Mouse (Mus musculus): Measurements from ENCODE around the gene Prox2.
"Not testable (repeated sequence)": the region's sequence is repeated elsewhere in the genome, so short reads cannot be mapped to it uniquely, and the experiment has no call there.

Gene Prox2

DNA sequence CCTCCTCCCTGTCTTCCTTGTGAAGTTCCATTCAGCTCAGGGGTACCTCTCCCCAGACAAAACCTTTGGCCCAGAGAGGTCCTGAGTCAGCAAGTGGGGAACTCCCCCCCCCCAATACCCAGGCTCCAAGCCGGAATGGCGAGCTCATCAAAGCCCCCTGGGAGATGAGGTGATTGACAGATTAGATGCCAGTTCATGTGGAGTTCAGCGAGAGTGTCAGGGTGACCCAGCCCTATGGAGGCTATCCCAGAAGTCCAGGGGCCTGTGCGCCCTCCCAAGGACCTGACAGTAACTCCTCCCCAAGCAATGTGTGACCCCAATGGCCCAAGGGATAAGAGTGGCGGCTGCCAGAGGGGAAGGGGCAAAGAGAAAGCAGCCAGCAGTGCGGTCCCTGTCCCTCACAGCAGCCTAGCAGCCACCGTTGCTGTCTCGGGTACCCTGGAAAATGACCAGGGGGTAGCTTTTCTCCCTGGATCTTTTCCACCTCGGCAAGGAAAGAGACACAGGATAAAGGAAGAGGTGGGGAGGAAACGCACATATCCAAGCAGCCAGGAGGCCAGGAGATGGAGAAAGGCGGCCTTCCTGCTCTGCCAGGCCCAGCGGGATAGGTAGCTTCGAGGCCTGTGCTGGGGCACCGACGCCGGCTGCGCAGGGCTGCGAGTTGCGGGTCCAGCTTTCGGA lies 39.9 kb upstream of the Prox2 start:
- peaks cover 30% of the 10 kb centered on the region for H3K4me1 ChIP-seq (replicated peaks; ENCODE audit: low read depth, low read length)
- H3K27me3 ChIP-seq (ENCODE audit: insufficient read depth, low read length): peaks cover 49% of the 10 kb centered on the region
- H3K4me3 ChIP-seq (replicated peaks; ENCODE audit: low read length): peak overlapping the region; percentile 78
- H3K36me3 ChIP-seq (ENCODE audit: insufficient read depth, low read length): no peaks in the 10 kb centered on the region
- TF ChIP-seq POU5F1 (IDR thresholded peaks at IDR 0.05; ENCODE audit: borderline replicate concordance, low read length) (no peak), CTCF (conservative IDR thresholded peaks at IDR 0.05; ENCODE audit: low read length) (no peak), NANOG (IDR thresholded peaks at IDR 0.05; ENCODE audit: borderline replicate concordance, low read length) (no peak)
- H3K9me3 ChIP-seq (ENCODE audit: low read length): no peaks in the 10 kb centered on the region

DNA sequence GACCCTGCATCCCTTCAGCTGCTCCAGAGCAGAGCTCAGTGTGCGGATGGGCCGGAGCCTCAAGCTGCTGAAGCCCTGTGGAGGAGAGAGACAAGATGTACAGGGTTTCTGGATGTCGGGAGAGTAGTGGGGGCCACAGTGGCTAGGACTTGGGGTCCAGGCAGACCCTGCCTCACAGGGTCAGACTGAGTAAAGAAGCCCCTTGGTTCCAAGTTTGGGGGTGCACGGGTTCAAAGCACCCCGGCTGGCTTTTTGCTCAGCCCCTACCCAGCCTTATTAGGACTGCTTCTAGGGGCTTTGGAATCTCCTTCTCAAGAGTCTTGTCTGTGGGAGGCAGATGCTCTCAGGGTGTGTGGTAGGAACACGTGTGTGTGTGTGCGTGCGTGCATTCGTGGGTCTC lies 36.3 kb upstream of the Prox2 start:
- H3K4me3 ChIP-seq (replicated peaks; ENCODE audit: low read length): 0 out of 2 replicates have a peak overlapping the region, but pooled peaks have one; percentile 10
- H3K36me3 ChIP-seq (ENCODE audit: insufficient read depth, low read length): no peaks in the 10 kb centered on the region
- H3K4me1 ChIP-seq (replicated peaks; ENCODE audit: low read depth, low read length): peaks cover 51% of the 10 kb centered on the region
- no peak for TF ChIP-seq POU5F1 (IDR thresholded peaks at IDR 0.05; ENCODE audit: borderline replicate concordance, low read length)
- TF ChIP-seq NANOG (IDR thresholded peaks at IDR 0.05; ENCODE audit: borderline replicate concordance, low read length): no peak
- TF ChIP-seq CTCF (conservative IDR thresholded peaks at IDR 0.05; ENCODE audit: low read length): no peak
- no peaks in the 10 kb centered on the region for H3K9me3 ChIP-seq (ENCODE audit: low read length)
- peaks cover 47% of the 10 kb centered on the region for H3K27me3 ChIP-seq (ENCODE audit: insufficient read depth, low read length)

DNA sequence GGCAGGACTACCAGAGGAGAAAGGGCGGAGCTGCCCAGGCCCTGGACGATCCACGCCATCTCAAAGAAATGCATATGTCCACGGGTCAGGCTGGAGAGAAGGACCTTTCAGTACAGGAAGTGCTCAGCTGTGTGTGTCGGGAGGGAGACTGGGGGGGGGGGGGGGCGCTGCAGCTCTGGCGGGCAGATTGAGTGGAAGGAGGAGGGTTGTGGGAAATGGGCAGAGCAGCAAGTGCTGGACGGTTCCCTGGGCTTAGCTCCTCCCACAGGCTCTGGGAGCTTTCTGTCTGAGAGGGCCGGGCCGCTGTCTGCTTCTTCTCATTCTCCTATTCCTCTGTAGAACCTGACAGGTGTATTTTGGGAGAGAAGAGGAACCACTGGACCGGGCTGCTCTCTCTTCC lies 35.8 kb upstream of the Prox2 start:
- TF ChIP-seq CTCF (conservative IDR thresholded peaks at IDR 0.05; ENCODE audit: low read length) (no peak), POU5F1 (IDR thresholded peaks at IDR 0.05; ENCODE audit: borderline replicate concordance, low read length) (no peak), NANOG (IDR thresholded peaks at IDR 0.05; ENCODE audit: borderline replicate concordance, low read length) (no peak)
- Histone ChIP-seq H3K4me3 (replicated peaks; ENCODE audit: low read length) (0 out of 2 replicates have a peak overlapping the region, but pooled peaks have one; percentile 10), H3K4me1 (replicated peaks; ENCODE audit: low read depth, low read length) (peaks cover 52% of the 10 kb centered on the region), H3K9me3 (ENCODE audit: low read length) (no peaks in the 10 kb centered on the region), H3K36me3 (ENCODE audit: insufficient read depth, low read length) (no peaks in the 10 kb centered on the region), H3K27me3 (ENCODE audit: insufficient read depth, low read length) (peaks cover 42% of the 10 kb centered on the region)

DNA sequence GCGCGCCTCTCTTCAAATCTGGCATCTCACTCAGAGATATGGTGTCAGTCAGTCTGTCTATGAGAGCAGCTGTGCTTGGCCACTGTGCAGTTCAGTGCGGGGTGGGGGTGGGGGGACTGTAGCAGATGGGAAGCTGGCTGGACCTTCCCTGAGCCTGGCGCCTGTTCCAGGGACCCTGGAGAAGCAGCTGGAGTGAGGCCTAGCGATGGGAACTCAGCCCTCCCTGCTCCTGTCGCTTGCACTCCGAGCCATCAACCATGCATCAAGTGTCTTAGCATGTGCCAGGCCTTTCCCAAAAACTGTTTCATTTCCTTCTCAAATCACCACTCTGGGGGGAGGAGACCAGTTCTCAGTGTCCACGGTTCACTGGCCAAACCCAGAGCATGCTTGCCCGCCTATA lies 35.1 kb upstream of the Prox2 start:
- no peaks in the 10 kb centered on the region for H3K36me3 ChIP-seq (ENCODE audit: insufficient read depth, low read length)
- peaks cover 42% of the 10 kb centered on the region for H3K27me3 ChIP-seq (ENCODE audit: insufficient read depth, low read length)
- TF ChIP-seq POU5F1 (IDR thresholded peaks at IDR 0.05; ENCODE audit: borderline replicate concordance, low read length): no peak
- no peak for TF ChIP-seq CTCF (conservative IDR thresholded peaks at IDR 0.05; ENCODE audit: low read length)
- TF ChIP-seq NANOG (IDR thresholded peaks at IDR 0.05; ENCODE audit: borderline replicate concordance, low read length): no peak
- no peak overlapping the region for H3K4me3 ChIP-seq (replicated peaks; ENCODE audit: low read length)
- H3K9me3 ChIP-seq (ENCODE audit: low read length): no peaks in the 10 kb centered on the region
- H3K4me1 ChIP-seq (replicated peaks; ENCODE audit: low read depth, low read length): peaks cover 53% of the 10 kb centered on the region

DNA sequence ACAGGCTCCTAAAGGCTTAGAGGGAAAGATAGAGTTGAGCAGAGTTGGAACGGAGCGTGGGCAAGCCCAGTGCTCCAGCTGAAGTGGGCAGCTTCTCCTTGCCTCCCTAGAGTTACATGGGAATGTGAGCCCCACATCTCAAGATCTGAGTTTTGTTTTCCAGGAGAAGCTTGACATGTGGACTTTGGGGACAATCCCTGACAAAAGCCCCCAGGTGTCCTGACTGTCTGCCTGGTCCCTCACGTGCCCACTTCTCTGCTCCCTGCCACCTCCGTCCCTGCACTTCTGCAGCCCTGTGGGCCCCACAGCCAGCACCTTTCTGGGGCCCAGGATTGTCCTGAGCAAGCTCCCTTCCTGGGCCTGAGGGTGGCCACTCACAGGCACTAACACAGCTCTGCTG lies 34.3 kb upstream of the Prox2 start:
- Histone ChIP-seq H3K27me3 (ENCODE audit: insufficient read depth, low read length) (peaks cover 37% of the 10 kb centered on the region), H3K4me3 (replicated peaks; ENCODE audit: low read length) (no peak overlapping the region)

DNA sequence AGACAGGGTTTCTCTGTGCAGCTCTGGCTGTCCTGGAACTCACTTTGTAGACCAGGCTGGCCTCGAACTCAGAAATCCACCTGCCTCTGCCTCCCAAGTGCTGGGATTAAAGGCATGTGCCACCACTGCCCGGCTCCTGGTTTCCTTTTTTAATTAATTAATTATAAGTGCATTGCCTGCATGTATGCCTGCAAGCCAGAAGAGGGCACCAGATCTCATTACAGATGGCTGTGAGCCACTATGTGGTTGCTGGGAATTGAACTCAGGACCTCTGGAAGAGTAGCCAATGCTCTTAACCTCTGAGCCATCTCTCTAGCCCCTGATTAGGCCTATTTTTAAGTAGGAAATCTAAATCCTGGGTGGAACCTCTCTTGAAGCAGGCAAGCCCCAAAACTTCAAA lies 33.7 kb upstream of the Prox2 start:
- TF ChIP-seq CTCF (conservative IDR thresholded peaks at IDR 0.05; ENCODE audit: low read length): peak; percentile 39
- H3K9me3 ChIP-seq (ENCODE audit: low read length); H3K4me3 ChIP-seq (replicated peaks; ENCODE audit: low read length); H3K36me3 ChIP-seq (ENCODE audit: insufficient read depth, low read length): not testable (repeated sequence)
- peaks cover 60% of the 10 kb centered on the region for H3K4me1 ChIP-seq (replicated peaks; ENCODE audit: low read depth, low read length)
- peaks cover 37% of the 10 kb centered on the region for H3K27me3 ChIP-seq (ENCODE audit: insufficient read depth, low read length)

More for the DNA sequence above, 34.3 kb upstream of the Prox2 start:
- Histone ChIP-seq H3K9me3 (ENCODE audit: low read length) (no peaks in the 10 kb centered on the region), H3K4me1 (replicated peaks; ENCODE audit: low read depth, low read length) (peaks cover 55% of the 10 kb centered on the region), H3K36me3 (ENCODE audit: insufficient read depth, low read length) (no peaks in the 10 kb centered on the region)
- TF ChIP-seq NANOG (IDR thresholded peaks at IDR 0.05; ENCODE audit: borderline replicate concordance, low read length) (no peak), POU5F1 (IDR thresholded peaks at IDR 0.05; ENCODE audit: borderline replicate concordance, low read length) (no peak), CTCF (conservative IDR thresholded peaks at IDR 0.05; ENCODE audit: low read length) (no peak)

DNA sequence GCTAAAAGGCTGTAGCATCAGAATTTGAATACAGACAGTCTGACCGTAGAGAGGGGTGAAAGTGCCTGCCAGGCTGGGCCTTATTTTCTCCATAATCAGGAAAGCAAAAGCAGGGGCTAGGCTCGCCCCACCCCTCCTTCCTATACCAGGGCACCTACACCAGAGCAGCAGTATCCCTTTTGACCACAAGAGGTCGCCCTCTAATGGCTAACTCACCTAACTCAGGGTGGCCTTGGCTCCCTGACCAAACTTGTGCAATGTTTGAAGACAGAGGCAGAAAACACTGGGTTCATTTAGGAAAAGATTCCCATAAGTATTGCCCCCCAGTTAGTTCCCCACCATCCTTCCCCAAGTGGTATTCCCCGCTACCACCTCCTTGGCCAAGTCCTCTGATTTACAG lies 32.2 kb upstream of the Prox2 start:
- H3K9me3 ChIP-seq (ENCODE audit: low read length): no peaks in the 10 kb centered on the region
- H3K27me3 ChIP-seq (ENCODE audit: insufficient read depth, low read length): peaks cover 34% of the 10 kb centered on the region
- TF ChIP-seq CTCF (conservative IDR thresholded peaks at IDR 0.05; ENCODE audit: low read length) (peak; percentile 97), NANOG (IDR thresholded peaks at IDR 0.05; ENCODE audit: borderline replicate concordance, low read length) (no peak)
- H3K4me1 ChIP-seq (replicated peaks; ENCODE audit: low read depth, low read length): peaks cover 72% of the 10 kb centered on the region
- 0 out of 2 replicates have a peak overlapping the region, but pooled peaks have one; percentile 18 for H3K4me3 ChIP-seq (replicated peaks; ENCODE audit: low read length)
- H3K36me3 ChIP-seq (ENCODE audit: insufficient read depth, low read length): peaks cover 11% of the 10 kb centered on the region

DNA sequence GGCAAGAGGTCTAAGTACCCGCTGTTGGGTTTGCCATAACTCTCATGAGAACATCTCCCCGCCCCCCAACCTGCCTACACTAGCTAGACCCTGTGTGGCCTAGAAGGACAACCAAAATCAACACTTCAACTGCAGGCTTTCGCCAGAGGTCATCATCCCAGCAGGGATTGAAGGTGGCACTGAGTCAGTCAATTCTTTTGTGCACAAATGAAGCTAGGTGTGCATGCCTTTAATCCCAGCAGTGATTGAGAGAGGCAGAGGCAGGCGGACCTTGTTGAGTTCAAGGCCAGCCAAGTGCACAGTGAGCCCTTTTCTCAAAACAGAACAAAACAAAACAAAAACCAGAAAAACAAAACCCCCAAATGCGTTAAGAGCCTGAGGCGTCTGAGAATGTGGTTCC lies 30.5 kb upstream of the Prox2 start:
- peak overlapping the region; percentile 69 for H3K4me3 ChIP-seq (replicated peaks; ENCODE audit: low read length)

More for the DNA sequence above, 30.5 kb upstream of the Prox2 start:
- Histone ChIP-seq H3K4me1 (replicated peaks; ENCODE audit: low read depth, low read length) (peaks cover 74% of the 10 kb centered on the region), H3K27me3 (ENCODE audit: insufficient read depth, low read length) (peaks cover 21% of the 10 kb centered on the region), H3K36me3 (ENCODE audit: insufficient read depth, low read length) (peaks cover 22% of the 10 kb centered on the region), H3K9me3 (ENCODE audit: low read length) (no peaks in the 10 kb centered on the region)
- peak; percentile 72; the same call in 1 of the 2 replicates for TF ChIP-seq NANOG (IDR thresholded peaks at IDR 0.05; ENCODE audit: borderline replicate concordance, low read length)
- TF ChIP-seq CTCF (conservative IDR thresholded peaks at IDR 0.05; ENCODE audit: low read length): no peak
- no peak for TF ChIP-seq POU5F1 (IDR thresholded peaks at IDR 0.05; ENCODE audit: borderline replicate concordance, low read length)
